Mouse (Mus musculus): ENCODE results near the gene Olfr1402.

- TF ChIP-seq CTCF (IDR thresholded peaks at IDR 0.05; ENCODE audit: extremely low read depth, insufficient read depth, low read length) = no peak
- no peak for TF ChIP-seq POLR2A (IDR thresholded peaks at IDR 0.05; ENCODE audit: extremely low read depth, insufficient read depth, low read length)
These were observed 63.4 kb downstream of the Olfr1402 start for GRCm38 (mm10) chr3:97358448-97358847.

Data from cortical plate, adult 2 months (tissue).